Mouse (Mus musculus) liver, embryonic 12.5 days (tissue): ENCODE measurements around the gene Aknad1. TPM values are rescaled to one million over a fixed set of nuclear protein-coding genes. Genes with fewer than 3 reads are reported as not detected.
A peak's percentile ranks its signal among the peaks of the same experiment; 100 is the strongest.

ENCODE experiments used
- ATAC-seq: fragments of 200-750 bp; cut with Nextera tagmentation; 2 replicates; pipeline ENCODE4 v1.8.0; 2017; ENCODE audit warnings: moderate number of reproducible peaks, mild to moderate bottlenecking, moderate library complexity
- H3K27ac ChIP-seq: fragments of 300-500 bp; sonication (generic); 2 replicates; pipeline ENCODE4 v1.5.1; 2016; ENCODE audit warnings: mild to moderate bottlenecking
- H3K27me3 ChIP-seq: fragments of 300-500 bp; sonication (generic); replicated peaks from 2 replicates; pipeline ENCODE4 v1.6.1; 2016; ENCODE audit warnings: mild to moderate bottlenecking, moderate library complexity
- H3K36me3 ChIP-seq: fragments of 300-500 bp; sonication (generic); 2 replicates; pipeline ENCODE4 v1.6.1; 2016; ENCODE audit warnings: mild to moderate bottlenecking, moderate library complexity
- H3K4me1 ChIP-seq: fragments of 300-500 bp; sonication (generic); 2 replicates; pipeline ENCODE4 v1.6.1; 2016
- H3K4me2 ChIP-seq: fragments of 300-500 bp; sonication (generic); 2 replicates; pipeline ENCODE4 v1.6.1; 2016; ENCODE audit warnings: mild to moderate bottlenecking, moderate library complexity
- H3K4me3 ChIP-seq: fragments of 300-500 bp; sonication (generic); 2 replicates; pipeline ENCODE4 v1.5.1; 2016; ENCODE audit warnings: mild to moderate bottlenecking, moderate library complexity
- H3K9ac ChIP-seq: fragments of 300-500 bp; sonication (generic); 2 replicates; pipeline ENCODE4 v1.6.1; 2016; ENCODE audit warnings: mild to moderate bottlenecking, moderate library complexity
- H3K9me3 ChIP-seq: fragments of 300-500 bp; sonication (generic); replicated peaks from 2 replicates; pipeline ENCODE4 v1.6.1; 2016; ENCODE audit warnings: mild to moderate bottlenecking, moderate library complexity
- WGBS: fragments of 180-500 bp; shearing (Covaris S2); methylation state at CpG from one replicate; pipeline ENCODE4 v1.1.7; 2016; ENCODE audit not compliant: insufficient replicate concordance; 5-methylcytosine and 5-hydroxymethylcytosine counted together
- polyA plus RNA-seq: library from polyadenylated mRNA; unstranded; fragments of >200 nt; fragmentation: Nextera tagmentation; extraction: Ambion mirVana; gene quantifications from 2 replicates; pipeline ENCODE4 v1.2.1, GENCODE M21; 2016

The Aknad1 gene
- polyA plus RNA-seq, 1 experiment from 2014 or later = 0.37 TPM

DNA sequence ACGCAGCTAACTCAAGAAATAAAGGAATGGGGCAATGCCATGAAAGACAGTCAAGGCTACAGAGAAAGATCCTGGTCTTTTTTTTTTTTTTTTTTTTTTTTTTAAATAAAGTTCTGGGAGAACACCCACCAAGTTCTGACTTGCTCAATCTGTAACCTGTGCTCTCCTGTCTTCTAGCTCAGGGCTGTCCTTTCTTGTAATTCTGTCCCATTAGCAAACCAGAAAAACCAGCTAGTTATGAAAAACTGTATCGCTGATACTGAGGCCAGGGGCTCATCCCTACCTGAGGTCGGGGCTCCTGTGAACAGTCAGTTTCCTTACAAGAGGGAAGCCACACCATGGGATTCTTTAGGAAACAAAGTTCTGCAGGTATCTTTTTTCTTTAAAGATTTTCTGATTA, 51.0 kb downstream of the Aknad1 start:
- WGBS = 76% methylated on average over 3 of the region's 3 CpGs
- Histone ChIP-seq H3K4me1 (peaks cover 3% of the 10 kb centered on the region; the same call in 1 of the 2 replicates), H3K27ac (no peak overlapping the region), H3K9ac (no peak overlapping the region), H3K36me3 (peaks cover 28% of the 10 kb centered on the region), H3K4me2 (no peak overlapping the region), H3K4me3 (no peak overlapping the region), H3K9me3 (no peaks in the 10 kb centered on the region), H3K27me3 (no peaks in the 10 kb centered on the region)
- no peak for ATAC-seq

DNA sequence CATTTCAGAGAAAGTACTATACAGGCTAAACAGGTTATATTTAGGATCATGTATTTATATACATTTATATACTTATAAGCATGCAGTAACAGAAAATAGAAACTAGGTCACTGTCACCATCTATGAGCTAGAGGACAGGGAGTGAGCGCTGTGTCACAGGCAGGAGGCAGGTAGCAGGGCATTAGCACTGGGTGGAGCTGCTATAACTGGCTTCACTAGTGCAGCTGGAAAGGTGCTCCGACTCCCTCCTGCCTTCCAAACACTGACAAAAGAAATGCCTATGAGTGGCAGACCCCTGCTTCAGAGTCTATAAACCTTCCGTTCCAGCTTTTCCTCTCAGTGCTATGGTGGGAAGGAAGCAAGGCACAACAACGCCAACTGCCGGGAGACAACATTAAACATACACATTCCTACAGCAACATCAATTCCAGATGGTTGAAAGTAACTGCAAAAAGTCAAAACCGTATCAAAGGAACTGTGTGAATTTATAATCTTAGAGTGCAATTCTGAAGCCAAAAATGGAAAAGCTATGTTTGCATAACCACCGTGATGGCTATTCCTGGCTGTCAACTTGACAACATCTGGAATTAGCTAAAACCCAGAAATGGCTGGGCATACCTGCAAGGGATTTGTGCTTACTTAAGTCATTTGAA, 51.7 kb downstream of the Aknad1 start:
- H3K4me3 ChIP-seq = no peak overlapping the region
- H3K4me1 ChIP-seq = peaks cover 3% of the 10 kb centered on the region; the same call in 1 of the 2 replicates
- no peaks in the 10 kb centered on the region for H3K27me3 ChIP-seq
- no peak overlapping the region for H3K27ac ChIP-seq
- H3K9ac ChIP-seq = no peak overlapping the region
- no peak overlapping the region for H3K4me2 ChIP-seq
- H3K9me3 ChIP-seq = no peaks in the 10 kb centered on the region
- no peak for ATAC-seq
- 82% methylated on average over 7 of the region's 7 CpGs for WGBS
- H3K36me3 ChIP-seq = peaks cover 35% of the 10 kb centered on the region

DNA sequence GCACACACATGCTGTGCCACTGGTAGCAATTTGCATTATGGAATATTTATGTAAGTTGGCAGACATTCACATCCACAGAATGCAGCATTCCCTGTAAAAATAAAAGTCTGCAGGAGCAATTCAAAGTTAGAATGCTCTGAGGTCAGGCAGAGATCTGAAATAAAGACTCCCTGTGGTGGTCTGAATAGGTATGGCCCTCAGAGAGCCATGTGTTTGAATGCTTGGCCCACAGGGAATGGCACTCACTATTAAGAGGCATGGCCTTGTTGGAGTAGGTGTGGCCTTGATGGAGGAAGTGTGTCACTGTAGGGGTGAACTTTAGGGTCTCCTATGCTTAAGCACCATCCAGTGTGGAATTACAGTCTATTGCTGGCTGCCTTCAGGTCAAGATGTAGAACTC, 53.0 kb downstream of the Aknad1 start:
- H3K36me3 ChIP-seq = peaks cover 47% of the 10 kb centered on the region
- no peaks in the 10 kb centered on the region for H3K9me3 ChIP-seq
- H3K27ac ChIP-seq = no peak overlapping the region
- H3K4me2 ChIP-seq = no peak overlapping the region
- H3K4me3 ChIP-seq = no peak overlapping the region
- no peaks in the 10 kb centered on the region for H3K27me3 ChIP-seq
- peaks cover 3% of the 10 kb centered on the region; the same call in 1 of the 2 replicates for H3K4me1 ChIP-seq
- ATAC-seq = no peak; the same call in 1 of the 2 replicates
- no peak overlapping the region for H3K9ac ChIP-seq

DNA sequence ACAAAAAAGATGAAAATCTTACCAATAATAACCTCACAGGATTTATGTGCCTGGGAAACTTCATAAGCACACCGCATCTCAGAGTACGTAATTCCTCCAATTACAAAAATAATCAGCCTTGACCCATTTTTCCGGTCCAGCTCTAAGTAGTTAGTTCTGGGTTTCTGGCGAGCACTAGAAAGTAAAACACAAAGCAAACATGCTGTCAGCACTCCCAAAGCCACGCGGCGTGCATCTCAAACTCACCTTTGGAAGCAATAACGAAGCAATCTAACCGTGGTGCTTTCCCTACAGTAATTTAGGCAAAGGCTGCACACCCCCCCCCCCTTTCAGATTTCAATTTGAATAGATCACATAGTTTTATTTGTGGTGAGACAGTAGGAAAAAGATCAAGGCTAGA, 55.3 kb downstream of the Aknad1 start:
- WGBS = 84% methylated on average over 9 of the region's 9 CpGs

DNA sequence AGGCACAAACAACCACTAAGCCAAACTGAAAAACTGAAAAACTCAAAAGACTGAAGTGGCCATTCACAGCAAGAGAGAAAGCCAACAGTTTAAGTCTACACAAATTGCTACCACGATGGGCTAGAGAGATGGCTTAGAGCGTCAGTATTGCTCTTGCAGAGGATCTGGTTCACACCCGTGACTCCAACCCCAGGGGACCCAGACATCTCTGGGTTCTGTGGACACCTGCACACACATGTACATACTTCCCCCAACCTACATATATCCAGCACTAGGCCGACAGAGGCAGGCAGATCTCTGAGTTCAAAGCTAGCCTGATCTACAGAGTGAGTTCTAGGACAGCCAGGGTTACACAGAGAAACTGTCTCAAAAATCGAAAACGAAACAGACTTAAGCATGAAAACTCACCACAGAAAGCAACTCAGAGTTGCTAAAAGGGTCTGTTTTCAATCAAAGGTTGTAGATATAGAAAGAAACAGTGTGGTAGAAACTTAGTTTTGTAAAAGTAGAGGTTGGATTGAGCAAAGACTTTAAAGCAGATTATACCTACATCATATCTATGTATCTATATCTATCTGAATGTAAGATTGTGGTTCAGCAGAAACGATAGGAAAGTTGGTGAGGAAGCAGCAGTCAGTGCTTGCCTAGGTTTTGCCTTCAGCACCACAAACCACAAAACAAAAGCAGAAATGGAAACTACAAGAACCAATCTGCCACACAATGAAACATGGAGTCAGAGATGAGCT, 56.3 kb downstream of the Aknad1 start:
- H3K27ac ChIP-seq = no peak overlapping the region
- no peak overlapping the region for H3K4me3 ChIP-seq
- peaks cover 77% of the 10 kb centered on the region for H3K36me3 ChIP-seq
- no peaks in the 10 kb centered on the region for H3K27me3 ChIP-seq
- no peak overlapping the region for H3K9ac ChIP-seq
- no peaks in the 10 kb centered on the region for H3K9me3 ChIP-seq
- no peak overlapping the region for H3K4me2 ChIP-seq
- H3K4me1 ChIP-seq = no peaks in the 10 kb centered on the region
- WGBS = 75% methylated on average over 7 of the region's 7 CpGs
- no peak for ATAC-seq

More for the DNA sequence above, 55.3 kb downstream of the Aknad1 start:
- H3K36me3 ChIP-seq = peaks cover 68% of the 10 kb centered on the region
- H3K27me3 ChIP-seq = no peaks in the 10 kb centered on the region
- H3K27ac ChIP-seq = no peak overlapping the region
- no peak overlapping the region for H3K4me2 ChIP-seq
- ATAC-seq = no peak
- H3K9me3 ChIP-seq = no peaks in the 10 kb centered on the region
- H3K9ac ChIP-seq = no peak overlapping the region
- no peak overlapping the region for H3K4me3 ChIP-seq
- H3K4me1 ChIP-seq = no peaks in the 10 kb centered on the region

DNA sequence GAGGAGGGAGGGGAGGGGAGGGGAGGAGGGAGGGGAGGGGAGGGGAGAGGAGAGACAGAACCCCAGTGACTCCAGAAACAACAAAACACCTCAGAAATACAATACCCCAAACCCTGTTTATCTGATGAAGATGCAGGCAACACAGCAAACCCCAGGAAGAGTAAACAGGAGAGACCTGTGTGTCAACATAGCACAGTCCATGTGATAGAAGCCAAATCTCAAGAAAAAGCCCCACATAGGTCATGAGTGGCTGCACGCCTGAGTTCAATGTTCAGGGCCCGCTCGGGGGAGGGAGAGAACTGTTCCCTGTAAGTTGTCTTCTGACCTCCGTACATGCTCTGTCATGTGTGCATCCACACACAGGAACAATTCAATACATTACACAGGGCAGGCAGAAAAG, 56.9 kb downstream of the Aknad1 start:
- Histone ChIP-seq H3K9me3 (no peaks in the 10 kb centered on the region), H3K27ac (no peak overlapping the region), H3K36me3 (peaks cover 84% of the 10 kb centered on the region), H3K4me2 (no peak overlapping the region), H3K9ac (no peak overlapping the region), H3K27me3 (no peaks in the 10 kb centered on the region), H3K4me1 (no peaks in the 10 kb centered on the region), H3K4me3 (no peak overlapping the region)
- no peak for ATAC-seq
- WGBS = 75% methylated on average over 4 of the region's 4 CpGs

DNA sequence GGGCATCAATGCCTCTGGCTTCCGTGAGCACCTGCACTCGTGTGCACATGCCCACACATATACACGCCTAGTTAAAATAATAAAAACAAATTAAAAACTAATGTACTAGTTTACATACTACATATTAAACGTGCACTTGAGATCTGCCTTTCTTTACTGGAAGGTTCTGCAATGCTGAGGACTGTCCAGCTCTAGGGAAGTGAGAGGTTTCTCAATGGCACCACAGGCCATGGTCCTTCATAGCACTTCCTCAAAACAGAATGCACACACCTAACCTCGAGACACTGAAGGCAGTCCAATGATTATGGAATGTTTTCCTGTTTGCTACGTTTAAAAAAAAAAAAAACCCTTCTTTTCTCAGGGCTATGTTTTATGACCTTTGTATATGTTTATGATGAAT, 58.3 kb downstream of the Aknad1 start:
- Histone ChIP-seq H3K27me3 (no peaks in the 10 kb centered on the region), H3K4me1 (no peaks in the 10 kb centered on the region), H3K9me3 (no peaks in the 10 kb centered on the region), H3K9ac (no peak overlapping the region), H3K4me3 (no peak overlapping the region), H3K4me2 (no peak overlapping the region), H3K27ac (no peak overlapping the region), H3K36me3 (peaks cover 89% of the 10 kb centered on the region)
- ATAC-seq = 0 out of 2 replicates have a peak, but pooled peaks have one; percentile 40
- WGBS = 68% methylated on average over 6 of the region's 6 CpGs

DNA sequence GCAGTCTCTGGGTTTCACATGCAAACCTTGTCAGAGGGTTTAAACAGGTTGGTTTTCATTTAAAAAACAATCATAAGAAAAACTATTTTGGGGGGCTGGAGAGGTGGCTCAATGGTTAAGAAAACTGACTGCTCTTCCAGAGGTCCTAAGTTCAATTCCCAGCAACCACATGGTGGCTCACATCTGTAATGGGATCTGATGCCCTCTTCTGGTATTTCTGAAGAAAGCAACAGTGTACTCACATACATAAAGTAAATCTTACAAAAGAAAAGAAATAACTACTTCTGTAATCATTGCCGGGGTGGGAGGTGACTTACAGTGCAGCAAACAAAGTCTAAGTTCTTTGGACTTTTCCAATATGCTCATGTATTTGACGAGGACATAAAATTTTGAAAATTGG, 58.9 kb downstream of the Aknad1 start:
- no peaks in the 10 kb centered on the region for H3K27me3 ChIP-seq
- no peaks in the 10 kb centered on the region for H3K9me3 ChIP-seq
- H3K27ac ChIP-seq = no peak overlapping the region
- 76% methylated on average over 2 of the region's 2 CpGs for WGBS
- peaks cover 93% of the 10 kb centered on the region for H3K36me3 ChIP-seq
- H3K4me1 ChIP-seq = no peaks in the 10 kb centered on the region
- no peak overlapping the region for H3K4me3 ChIP-seq
- no peak for ATAC-seq
- no peak overlapping the region for H3K9ac ChIP-seq
- H3K4me2 ChIP-seq = no peak overlapping the region

DNA sequence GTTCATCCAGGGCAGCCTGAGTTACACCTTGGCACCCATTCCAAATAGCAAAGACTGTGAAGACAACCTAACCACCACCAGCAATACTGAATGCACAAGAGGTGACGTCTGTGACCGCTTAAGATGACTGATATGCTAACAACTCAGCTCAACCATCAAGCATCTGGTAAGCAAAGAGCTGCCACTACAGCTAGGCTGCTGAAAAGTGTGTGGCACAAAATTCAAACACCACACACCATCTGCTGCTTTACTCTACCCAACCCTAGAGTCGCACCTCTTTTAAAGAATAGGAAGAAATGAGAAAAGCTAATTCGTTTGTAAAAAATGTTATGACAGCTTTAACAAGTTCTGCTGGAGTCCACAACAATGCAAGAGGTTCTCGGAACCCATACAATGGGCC, 66.2 kb downstream of the Aknad1 start:
- no peak overlapping the region for H3K4me2 ChIP-seq
- H3K9ac ChIP-seq = no peak overlapping the region
- peaks cover 75% of the 10 kb centered on the region for H3K36me3 ChIP-seq
- H3K4me3 ChIP-seq = no peak overlapping the region
- no peak overlapping the region for H3K27ac ChIP-seq
- H3K4me1 ChIP-seq = no peaks in the 10 kb centered on the region
- H3K27me3 ChIP-seq = no peaks in the 10 kb centered on the region
- H3K9me3 ChIP-seq = no peaks in the 10 kb centered on the region
- WGBS = 81% methylated on average over 5 of the region's 5 CpGs
- ATAC-seq = no peak

DNA sequence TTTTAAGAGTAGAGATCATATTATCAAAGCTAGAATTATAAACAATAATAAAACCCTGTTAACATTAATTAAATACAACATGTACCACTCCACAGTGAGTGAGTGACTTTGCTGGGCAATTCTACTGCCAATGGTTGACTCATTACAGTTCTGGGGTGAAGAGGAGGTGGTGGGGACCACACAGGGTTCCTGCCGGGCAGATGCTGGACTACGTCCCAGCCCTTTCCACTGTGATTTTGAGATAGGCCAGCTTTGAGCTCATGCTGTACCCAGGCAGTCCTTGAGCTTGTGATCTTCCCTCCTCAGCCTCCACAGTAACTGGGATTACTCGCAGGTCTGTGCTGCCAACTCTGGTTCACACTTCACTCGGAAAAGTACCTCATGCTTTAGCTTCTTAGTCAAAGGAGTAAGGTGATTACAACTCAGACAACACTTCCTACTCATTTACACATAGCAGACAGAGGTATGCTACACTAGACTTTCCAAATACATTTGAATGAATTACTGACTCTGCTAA, 71.3 kb downstream of the Aknad1 start:
- H3K4me3 ChIP-seq = no peak overlapping the region
- ATAC-seq = no peak
- WGBS = 76% methylated on average over 4 of the region's 4 CpGs
- no peaks in the 10 kb centered on the region for H3K4me1 ChIP-seq
- no peaks in the 10 kb centered on the region for H3K27me3 ChIP-seq
- no peaks in the 10 kb centered on the region for H3K9me3 ChIP-seq
- peaks cover 62% of the 10 kb centered on the region for H3K36me3 ChIP-seq
- no peak overlapping the region for H3K27ac ChIP-seq
- no peak overlapping the region for H3K9ac ChIP-seq
- no peak overlapping the region for H3K4me2 ChIP-seq

DNA sequence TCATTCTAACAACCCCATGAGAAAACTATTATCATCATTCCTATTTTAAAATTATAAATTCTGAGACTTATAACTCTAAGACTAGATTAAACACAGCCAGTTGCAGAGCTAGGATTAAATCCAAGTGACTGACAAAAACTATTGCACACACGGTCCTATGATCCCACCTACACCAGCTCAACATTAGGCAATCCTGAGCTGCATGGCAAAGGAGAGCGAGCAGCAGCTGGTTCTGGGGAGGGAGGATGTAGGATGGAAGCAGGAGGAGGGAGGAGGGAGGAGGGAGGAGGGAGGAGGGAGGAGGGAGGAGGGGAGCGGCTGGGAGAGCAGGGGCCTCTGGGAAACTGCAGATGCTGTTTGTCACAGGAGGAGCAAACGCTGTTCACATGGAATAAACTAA, 76.2 kb downstream of the Aknad1 start:
- Histone ChIP-seq H3K27ac (no peak overlapping the region), H3K9me3 (no peaks in the 10 kb centered on the region), H3K4me3 (no peak overlapping the region), H3K4me1 (no peaks in the 10 kb centered on the region), H3K36me3 (peaks cover 67% of the 10 kb centered on the region), H3K27me3 (no peaks in the 10 kb centered on the region), H3K4me2 (no peak overlapping the region), H3K9ac (no peak overlapping the region)
- ATAC-seq = no peak
- WGBS = 70% methylated on average over 4 of the region's 4 CpGs

DNA sequence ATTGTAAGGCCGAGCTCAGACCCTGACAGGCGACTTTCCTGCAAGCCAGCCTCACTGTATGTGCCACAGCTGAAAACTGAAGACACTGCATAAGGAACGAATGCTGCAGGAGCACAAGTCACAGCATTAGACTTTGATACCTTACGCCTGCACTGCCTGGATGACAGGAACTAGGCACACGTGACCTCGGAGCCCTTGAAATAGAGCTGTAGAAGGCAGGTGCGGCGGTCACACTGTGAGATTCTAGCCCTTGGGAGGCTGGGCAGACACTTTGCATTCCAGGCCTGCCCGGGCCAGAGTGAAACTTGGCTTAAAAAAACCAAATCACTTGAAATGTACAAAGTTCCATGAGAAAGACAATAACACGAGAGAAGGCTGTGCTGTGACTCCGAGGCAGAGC, 91.0 kb downstream of the Aknad1 start:
- Histone ChIP-seq H3K27me3 (no peaks in the 10 kb centered on the region), H3K9ac (no peak overlapping the region), H3K9me3 (no peaks in the 10 kb centered on the region), H3K27ac (no peak overlapping the region), H3K4me1 (peaks cover 17% of the 10 kb centered on the region; the same call in 1 of the 2 replicates), H3K4me2 (no peak overlapping the region), H3K4me3 (no peak overlapping the region), H3K36me3 (peaks cover 34% of the 10 kb centered on the region)
- ATAC-seq = no peak
- 80% methylated on average over 11 of the region's 11 CpGs for whole genome bisulfite sequencing
